Mouse (Mus musculus): ENCODE measurements around the gene Snx29. TPM values are rescaled to one million over a fixed set of nuclear protein-coding genes. Genes with fewer than 3 reads are reported as not detected.

Gene Snx29
- total RNA-seq, 2 experiments from 2014 or later, result 15.0 to 16.1 TPM

GRCm38 (mm10) chr16:11794628-11795027 lies 471.9 kb downstream of the Snx29 start:
- DNase-seq, result no peak

- no peak for DNase-seq
These were observed 473.2 kb downstream of the Snx29 start for GRCm38 (mm10) chr16:11795758-11796460.

GRCm38 (mm10) chr16:11801960-11802539 lies 479.3 kb downstream of the Snx29 start:
- DNase-seq, result no peak

Other genes with a start within 250 kb of the Snx29 start
- 10 to 100 TPM; 26.4 to 27.5 TPM for gene Txndc11, start 188.3 kb upstream of the Snx29 start, total RNA-seq (2021)
- gene Zc3h7a, start 146.5 kb upstream of the Snx29 start, total RNA-seq (2021), result 10 to 100 TPM; 58.2 to 60.0 TPM
- gene Rsl1d1, start 119.6 kb upstream of the Snx29 start, total RNA-seq (2021), result 10 to 100 TPM; 64.3 to 70.0 TPM
- gene Gspt1, start 68.6 kb upstream of the Snx29 start, total RNA-seq (2021), result 10 to 100 TPM; 84.0 to 93.4 TPM
- not detected for gene Tnfrsf17, start 9.1 kb upstream of the Snx29 start, total RNA-seq (2021)

Data from heart, postnatal 4 days (tissue).